Mouse (Mus musculus): Measurements from ENCODE around the gene Gm9745. TPM values are rescaled to one million over a fixed set of nuclear protein-coding genes. Genes with fewer than 3 reads are reported as not detected.
"Not testable (repeated sequence)": the region's sequence is repeated elsewhere in the genome, so short reads cannot be mapped to it uniquely, and the experiment has no call there.

Gm9745 gene
- polyA plus RNA-seq (2015; fragmentation: Nextera tagmentation; extraction: Ambion mirVana): not detected in 2 replicates

GRCm38 (mm10) chr13:8948131-8948530 lies at the start of gene Gm9745:
Gene Gm9745, minus strand, starts transcription at chr13:8948231.
- H3K4me2 ChIP-seq (ENCODE audit: low read depth, low read length); ATAC-seq: not testable (repeated sequence)

GRCm38 (mm10) chr13:8997221-8997620 lies 49.2 kb upstream of the Gm9745 start:
- DNase-seq; H3K4me3 ChIP-seq (ENCODE audit: low read depth, low read length); H3K36me3 ChIP-seq (replicated peaks; ENCODE audit: insufficient read depth, low read length); H3K9ac ChIP-seq (replicated peaks); ATAC-seq; H3K27me3 ChIP-seq (ENCODE audit: insufficient read depth, low read length); H3K4me2 ChIP-seq (ENCODE audit: low read depth, low read length); H3K9me3 ChIP-seq (ENCODE audit: low read length): not testable (repeated sequence)
- Histone ChIP-seq H3K27ac (ENCODE audit: low read depth) (peak overlapping the region; percentile 94), H3K4me1 (ENCODE audit: insufficient read depth) (peaks cover 13% of the 10 kb centered on the region)
- WGBS (ENCODE audit: insufficient replicate concordance): 78% methylated on average over 5 of the region's 5 CpGs

More at GRCm38 (mm10) chr13:8948131-8948530, at the start of gene Gm9745:
- not testable (repeated sequence) for H3K4me3 ChIP-seq (ENCODE audit: low read depth, low read length); DNase-seq; H3K9me3 ChIP-seq (ENCODE audit: low read length); H3K27ac ChIP-seq (ENCODE audit: low read depth); H3K27me3 ChIP-seq (ENCODE audit: insufficient read depth, low read length); H3K9ac ChIP-seq (replicated peaks); H3K36me3 ChIP-seq (replicated peaks; ENCODE audit: insufficient read depth, low read length); H3K4me1 ChIP-seq (ENCODE audit: insufficient read depth)

GRCm38 (mm10) chr13:8995990-8996786 lies 48.2 kb upstream of the Gm9745 start, which contains the start of gene Gtpbp4:
Gene Gtpbp4, minus strand, starts transcription at chr13:8996083.
- TF ChIP-seq EP300 (IDR thresholded peaks at IDR 0.05; ENCODE audit: low read depth) (peak; percentile 83; the same call in 1 of the 2 replicates), CTCF (IDR thresholded peaks at IDR 0.05; ENCODE audit: low read depth) (peak; percentile 91)
- peaks cover 5% of the 10 kb centered on the region for H3K36me3 ChIP-seq (replicated peaks; ENCODE audit: insufficient read depth, low read length)
- peak within 1 kb of the TSS; percentile 85 for H3K4me3 ChIP-seq (ENCODE audit: low read depth, low read length)
- H3K27me3 ChIP-seq (ENCODE audit: insufficient read depth, low read length): no peaks in the 10 kb centered on the region
- WGBS (ENCODE audit: insufficient replicate concordance): under 1% methylated on average over 51 of the region's 51 CpGs
- DNase-seq: peak; percentile 97
- H3K4me1 ChIP-seq (ENCODE audit: insufficient read depth): peaks cover 13% of the 10 kb centered on the region
- peak; percentile 97 for ATAC-seq
- peak within 1 kb of the TSS; percentile 94 for H3K9ac ChIP-seq (replicated peaks)
- H3K4me2 ChIP-seq (ENCODE audit: low read depth, low read length): peak within 1 kb of the TSS; percentile 94
- H3K27ac ChIP-seq (ENCODE audit: low read depth): peak within 1 kb of the TSS; percentile 94
- no peaks in the 10 kb centered on the region for H3K9me3 ChIP-seq (ENCODE audit: low read length)

GRCm38 (mm10) chr13:8995159-8995989 lies 47.3 kb upstream of the Gm9745 start:
- Histone ChIP-seq H3K4me1 (ENCODE audit: insufficient read depth) (peaks cover 13% of the 10 kb centered on the region), H3K4me2 (ENCODE audit: low read depth, low read length) (peak overlapping the region; percentile 94), H3K9me3 (ENCODE audit: low read length) (no peaks in the 10 kb centered on the region), H3K4me3 (ENCODE audit: low read depth, low read length) (peak overlapping the region; percentile 85), H3K36me3 (replicated peaks; ENCODE audit: insufficient read depth, low read length) (peaks cover 13% of the 10 kb centered on the region), H3K27me3 (ENCODE audit: insufficient read depth, low read length) (no peaks in the 10 kb centered on the region), H3K27ac (ENCODE audit: low read depth) (peak overlapping the region; percentile 94), H3K9ac (replicated peaks) (peak overlapping the region; percentile 81)
- DNase-seq (peak; percentile 31), ATAC-seq (peak; percentile 15)
- WGBS (ENCODE audit: insufficient replicate concordance): under 1% methylated on average over 33 of the region's 33 CpGs
- TF ChIP-seq EP300 (IDR thresholded peaks at IDR 0.05; ENCODE audit: low read depth): no peak
- no peak for TF ChIP-seq CTCF (IDR thresholded peaks at IDR 0.05; ENCODE audit: low read depth)

- no peak for DNase-seq
- ATAC-seq: no peak
- Histone ChIP-seq H3K36me3 (replicated peaks; ENCODE audit: insufficient read depth, low read length) (peaks cover 42% of the 10 kb centered on the region), H3K27me3 (ENCODE audit: insufficient read depth, low read length) (no peaks in the 10 kb centered on the region), H3K4me1 (ENCODE audit: insufficient read depth) (peaks cover 10% of the 10 kb centered on the region), H3K4me3 (ENCODE audit: low read depth, low read length) (no peak overlapping the region), H3K27ac (ENCODE audit: low read depth) (no peak overlapping the region), H3K4me2 (ENCODE audit: low read depth, low read length) (no peak overlapping the region), H3K9me3 (ENCODE audit: low read length) (no peaks in the 10 kb centered on the region), H3K9ac (replicated peaks) (no peak overlapping the region)
- 80% methylated on average over 6 of the region's 6 CpGs for WGBS (ENCODE audit: insufficient replicate concordance)
- TF ChIP-seq EP300 (IDR thresholded peaks at IDR 0.05; ENCODE audit: low read depth): no peak
- no peak for TF ChIP-seq CTCF (IDR thresholded peaks at IDR 0.05; ENCODE audit: low read depth)
These were observed 44.2 kb upstream of the Gm9745 start for GRCm38 (mm10) chr13:8992231-8992630.

GRCm38 (mm10) chr13:8972972-8973371 lies 24.9 kb upstream of the Gm9745 start:
- ATAC-seq (no peak), DNase-seq (no peak)
- Histone ChIP-seq H3K4me3 (ENCODE audit: low read depth, low read length) (no peak overlapping the region), H3K4me1 (ENCODE audit: insufficient read depth) (no peaks in the 10 kb centered on the region), H3K9ac (replicated peaks) (no peak overlapping the region), H3K27me3 (ENCODE audit: insufficient read depth, low read length) (no peaks in the 10 kb centered on the region), H3K4me2 (ENCODE audit: low read depth, low read length) (no peak overlapping the region), H3K9me3 (ENCODE audit: low read length) (no peaks in the 10 kb centered on the region), H3K36me3 (replicated peaks; ENCODE audit: insufficient read depth, low read length) (peaks cover 70% of the 10 kb centered on the region), H3K27ac (ENCODE audit: low read depth) (no peak overlapping the region)
- WGBS (ENCODE audit: insufficient replicate concordance): 69% methylated on average over 3 of the region's 3 CpGs
- TF ChIP-seq CTCF (IDR thresholded peaks at IDR 0.05; ENCODE audit: low read depth) (no peak), EP300 (IDR thresholded peaks at IDR 0.05; ENCODE audit: low read depth) (no peak)
